In genomic region chr12:88473796-88474195, GRCm38 (mm10) we compare ENCODE assay signal across 14 mouse cellular contexts.
"Had no signal": no experiment of that assay in that cellular context is flagged by ENCODE, and none has a peak within 500 bp of the region (broad histone marks: within the 10 kb centered on the region; RNA-seq: fewer than 3 reads in every experiment).

No protein-coding gene starts in this region.

- H3K9ac ChIP-seq: lung, embryonic 14.5 days; midbrain, embryonic 12.5 days; neural tube, embryonic 12.5 days; stomach, embryonic 15.5 days had no signal

- H3K4me1 ChIP-seq: midbrain, embryonic 10.5 days; midbrain, embryonic 12.5 days; neural tube, embryonic 12.5 days; stomach, embryonic 15.5 days had no signal

- H3K4me2 ChIP-seq: lung, embryonic 14.5 days; midbrain, embryonic 12.5 days; neural tube, embryonic 12.5 days; stomach, embryonic 15.5 days had no signal

- H3K27me3 ChIP-seq: midbrain, embryonic 12.5 days; neural tube, embryonic 12.5 days; stomach, embryonic 15.5 days had no signal

- H3K4me3 ChIP-seq: midbrain, embryonic 10.5 days; midbrain, embryonic 12.5 days; neural tube, embryonic 12.5 days; stomach, embryonic 15.5 days had no signal

- H3K36me3 ChIP-seq: midbrain, embryonic 10.5 days; midbrain, embryonic 12.5 days; neural tube, embryonic 12.5 days; stomach, embryonic 15.5 days had no signal

- H3K27ac ChIP-seq: midbrain, embryonic 10.5 days; midbrain, embryonic 12.5 days; neural tube, embryonic 12.5 days; stomach, embryonic 15.5 days; stomach, postnatal 0 days had no signal

- DNase-seq: lung, adult 18-20 months; lung, embryonic 14.5 days; lung, postnatal 10 days; lung, postnatal 4 days; midbrain, embryonic 14.5 days; right cerebral cortex, postnatal 14 days; thymus, adult 2 months; thymus, postnatal 14 days; thymus, postnatal 36 days had no signal

- H3K9me3 ChIP-seq: midbrain, embryonic 10.5 days; midbrain, embryonic 12.5 days; neural tube, embryonic 12.5 days; stomach, embryonic 15.5 days had no signal
